Mouse (Mus musculus) erythroblast, embryonic 14.5 days (primary cell): ENCODE measurements at regions not wholly inside any gene's neighbourhood (a gene's known extent, or its start where the extent isn't known, plus 50 kb on each side); places are given as distances from the start of the nearest gene placed in this dataset.

Source experiments
- GATA1 ChIP-seq: IDR thresholded peaks from 2 replicates; pipeline ENCODE4 v1.6.1; 2012; ENCODE audit warnings: low read length, inconsistent platforms, mixed read lengths
- TAL1 ChIP-seq: IDR thresholded peaks from 3 replicates; pipeline ENCODE4 v1.6.1; 2012; ENCODE audit warnings: low read length, inconsistent platforms, mixed read lengths

DNA sequence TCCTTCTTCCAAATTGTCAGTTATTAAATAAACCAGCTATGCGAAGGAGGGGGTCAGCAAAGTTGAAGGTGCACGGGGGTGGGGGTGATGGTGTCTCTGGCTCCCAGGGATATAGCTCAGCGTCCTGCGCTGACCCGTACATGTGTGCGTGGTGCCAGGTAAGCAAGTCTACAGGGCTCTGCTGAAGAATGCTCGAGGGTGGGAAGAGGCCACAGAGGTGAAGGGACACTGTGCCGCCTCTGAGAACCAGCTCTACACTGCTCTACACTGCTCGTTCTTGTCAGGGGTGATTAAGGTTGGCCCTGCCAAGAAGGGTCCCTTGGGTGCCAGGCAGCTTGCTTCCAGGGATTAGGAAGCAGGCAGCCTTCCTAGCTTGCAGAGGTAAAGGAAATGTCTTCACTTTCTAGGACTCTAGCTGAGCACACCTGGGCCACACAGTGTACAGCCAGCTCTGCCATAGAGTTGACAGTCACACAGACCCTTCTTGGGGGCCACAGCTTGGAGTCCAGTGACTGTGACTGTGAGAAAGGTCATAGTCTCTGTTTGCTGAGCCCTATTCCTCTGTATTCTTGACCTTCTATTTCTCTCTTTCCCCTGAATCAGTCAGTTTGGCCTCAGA, 64.7 kb upstream of the Gm11733 start:
- TF ChIP-seq GATA1: no peak
- TF ChIP-seq TAL1: no peak
